Mouse (Mus musculus): ENCODE measurements around the gene Bdh2. TPM values are rescaled to one million over a fixed set of nuclear protein-coding genes. Genes with fewer than 3 reads are reported as not detected.

The Bdh2 gene
- polyA plus RNA-seq, 1 experiment from 2014 or later: 1.7 TPM

DNA sequence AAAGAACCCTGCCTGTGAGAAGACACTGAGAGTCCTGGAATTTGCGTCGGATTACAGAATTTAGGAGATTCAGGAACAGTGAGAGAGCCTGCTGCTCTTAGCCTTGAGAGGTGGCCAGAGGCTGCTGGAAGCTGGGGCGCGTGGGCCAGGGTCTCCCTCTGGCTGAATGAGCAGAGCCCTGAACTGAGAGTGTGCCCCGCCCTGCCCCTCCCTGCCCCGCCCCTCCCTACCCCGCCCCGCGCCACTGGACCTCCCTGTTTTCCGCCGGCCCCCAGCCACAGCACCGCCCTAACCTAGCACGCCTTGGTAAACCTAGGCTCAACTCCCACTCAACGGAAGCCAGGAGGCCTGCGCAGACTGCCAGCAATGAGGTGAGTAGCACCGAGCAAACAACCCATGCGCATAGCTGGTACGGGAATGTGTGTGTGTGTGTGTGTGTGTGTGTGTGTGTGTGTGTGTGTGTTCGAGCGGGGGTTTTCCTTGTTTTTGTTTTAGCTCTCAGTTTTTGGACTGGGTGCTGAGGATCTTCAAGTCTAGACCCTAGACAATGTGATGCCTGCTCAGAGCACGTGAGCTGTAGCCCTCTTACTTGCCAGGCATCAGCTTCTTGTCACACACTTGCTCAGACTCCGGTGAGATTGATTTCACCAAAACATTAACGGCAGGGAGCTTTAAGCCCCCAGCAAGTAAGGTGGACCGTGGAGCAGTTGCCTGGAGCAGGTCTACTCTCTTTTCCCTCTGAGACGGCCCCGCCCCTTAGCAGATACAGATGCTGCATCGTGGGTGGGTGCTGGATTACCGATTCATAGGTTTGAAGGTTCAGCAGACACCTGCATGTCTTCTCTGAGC is 26.6 kb downstream of the Bdh2 start, which contains the start of gene Slc9b2:
Gene Slc9b2, plus strand, starts transcription at position 290 of the 849 bp plus-strand sequence.
- H3K9ac ChIP-seq (ENCODE audit: low read depth, low read length): 0 out of 2 replicates have a peak within 1 kb of the TSS, but pooled peaks have one; percentile 26
- H3K4me3 ChIP-seq (ENCODE audit: low read depth, low read length): peak within 1 kb of the TSS; percentile 41
- H3K4me2 ChIP-seq: peak within 1 kb of the TSS; percentile 66
- H3K9me3 ChIP-seq (ENCODE audit: control insufficient read depth, low read length): no peaks in the 10 kb centered on the region
- DNase-seq (ENCODE audit: low spot score) (peak; percentile 56), ATAC-seq (replicated peaks; ENCODE audit: low FRiP score) (peak; percentile 92)
- no peaks in the 10 kb centered on the region for H3K36me3 ChIP-seq (ENCODE audit: control insufficient read depth, insufficient read depth, low read length)
- H3K27me3 ChIP-seq (replicated peaks; ENCODE audit: control insufficient read depth, insufficient read depth, low read length): no peaks in the 10 kb centered on the region; the same call in 1 of the 2 replicates
- H3K4me1 ChIP-seq (replicated peaks; ENCODE audit: control insufficient read depth, insufficient read depth, low read length): 0 out of 2 replicates have a peak, but pooled peaks cover 5% of the 10 kb centered on the region
- H3K27ac ChIP-seq (ENCODE audit: low read depth, low read length): no peak within 1 kb of the TSS
- WGBS: 11% methylated on average over 27 of the region's 28 CpGs

DNA sequence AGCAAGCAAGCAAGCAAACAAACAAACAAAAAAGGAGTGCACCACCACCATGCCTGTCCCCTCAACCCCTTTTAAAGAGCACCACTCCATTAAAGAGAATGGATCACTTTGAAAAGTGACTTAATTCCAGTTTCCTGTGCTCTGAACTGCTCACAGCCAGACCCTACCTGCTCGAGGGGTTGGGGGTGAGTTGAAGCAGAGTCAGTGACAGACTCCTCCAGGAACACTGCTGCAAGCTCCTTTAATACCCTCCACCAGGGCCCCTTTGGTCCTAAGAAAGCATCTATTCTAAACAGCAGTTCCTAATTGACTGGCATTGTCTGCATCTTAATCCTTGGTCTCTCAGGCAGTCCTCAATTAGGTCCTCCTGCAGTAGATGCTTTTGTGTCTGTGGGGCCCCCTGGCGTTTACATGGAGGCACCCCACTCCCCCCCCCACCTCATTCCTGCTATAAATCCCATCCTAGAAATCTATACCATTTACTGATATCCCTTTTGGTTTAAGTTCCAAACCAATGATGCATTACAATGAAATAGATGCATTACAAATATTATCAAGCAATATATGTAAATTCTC is 32.0 kb downstream of the Bdh2 start:
- no peaks in the 10 kb centered on the region for H3K4me1 ChIP-seq (replicated peaks; ENCODE audit: control insufficient read depth, insufficient read depth, low read length)
- 40% methylated on average over 2 of the region's 2 CpGs for WGBS

DNA sequence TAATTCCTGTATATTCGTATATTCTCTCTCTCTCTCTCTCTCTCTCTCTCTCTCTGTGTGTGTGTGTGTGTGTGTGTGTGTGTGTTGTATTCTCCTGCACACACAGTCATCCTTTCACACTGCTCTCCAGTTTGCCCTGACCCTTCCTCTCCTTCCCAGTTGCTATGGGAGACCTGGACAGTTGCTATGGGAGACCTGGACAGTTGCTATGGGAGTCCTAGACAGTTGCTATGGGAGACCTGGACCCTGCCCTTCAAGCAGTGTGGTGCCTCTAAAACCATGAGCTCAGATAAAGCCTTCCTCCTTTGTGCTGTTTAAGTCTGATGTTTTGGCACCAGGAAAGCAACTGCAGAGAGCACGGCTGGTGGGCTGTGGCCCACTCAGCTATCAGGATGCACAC is 32.7 kb downstream of the Bdh2 start:
- peaks cover 3% of the 10 kb centered on the region; the same call in 1 of the 2 replicates for H3K9me3 ChIP-seq (ENCODE audit: control insufficient read depth, low read length)
- no peaks in the 10 kb centered on the region for H3K27me3 ChIP-seq (replicated peaks; ENCODE audit: control insufficient read depth, insufficient read depth, low read length)
- no peak overlapping the region for H3K27ac ChIP-seq (ENCODE audit: low read depth, low read length)
- H3K4me3 ChIP-seq (ENCODE audit: low read depth, low read length): no peak overlapping the region
- 79% methylated on average over 2 of the region's 2 CpGs for WGBS
- H3K36me3 ChIP-seq (ENCODE audit: control insufficient read depth, insufficient read depth, low read length): no peaks in the 10 kb centered on the region
- H3K4me1 ChIP-seq (replicated peaks; ENCODE audit: control insufficient read depth, insufficient read depth, low read length): no peaks in the 10 kb centered on the region
- H3K4me2 ChIP-seq: no peak overlapping the region
- H3K9ac ChIP-seq (ENCODE audit: low read depth, low read length): no peak overlapping the region
- ATAC-seq (replicated peaks; ENCODE audit: low FRiP score): no peak
- no peak for DNase-seq (ENCODE audit: low spot score)

More for the DNA sequence above, 32.0 kb downstream of the Bdh2 start:
- ATAC-seq (replicated peaks; ENCODE audit: low FRiP score) (no peak), DNase-seq (ENCODE audit: low spot score) (no peak)
- no peaks in the 10 kb centered on the region for H3K27me3 ChIP-seq (replicated peaks; ENCODE audit: control insufficient read depth, insufficient read depth, low read length)
- H3K36me3 ChIP-seq (ENCODE audit: control insufficient read depth, insufficient read depth, low read length): no peaks in the 10 kb centered on the region
- H3K9ac ChIP-seq (ENCODE audit: low read depth, low read length): no peak overlapping the region
- H3K4me2 ChIP-seq: no peak overlapping the region
- no peak overlapping the region for H3K4me3 ChIP-seq (ENCODE audit: low read depth, low read length)
- H3K27ac ChIP-seq (ENCODE audit: low read depth, low read length): no peak overlapping the region
- H3K9me3 ChIP-seq (ENCODE audit: control insufficient read depth, low read length): peaks cover 3% of the 10 kb centered on the region; the same call in 1 of the 2 replicates

DNA sequence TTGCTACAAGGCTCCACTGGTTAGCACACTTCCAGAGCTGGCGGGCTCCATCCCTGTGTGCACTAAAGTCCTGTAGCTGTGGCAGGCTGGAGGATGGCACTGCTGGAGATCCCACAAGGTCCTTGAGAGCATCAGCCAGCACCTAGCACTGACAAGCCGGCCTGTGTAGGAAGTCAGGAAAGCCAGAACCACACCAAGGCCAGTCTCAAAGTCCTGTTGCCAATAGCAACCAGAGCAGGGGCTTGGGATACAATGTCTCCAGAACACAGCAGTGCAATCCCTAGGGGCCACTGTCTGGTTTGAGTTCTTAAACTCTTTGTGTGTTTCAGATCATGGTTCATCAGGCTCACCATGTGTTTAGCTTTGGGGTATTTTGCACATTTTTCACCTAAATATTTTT is 33.8 kb downstream of the Bdh2 start:
- ATAC-seq (replicated peaks; ENCODE audit: low FRiP score) (no peak; the same call in 1 of the 2 replicates), DNase-seq (ENCODE audit: low spot score) (no peak)
- peaks cover 3% of the 10 kb centered on the region; the same call in 1 of the 2 replicates for H3K9me3 ChIP-seq (ENCODE audit: control insufficient read depth, low read length)
- H3K9ac ChIP-seq (ENCODE audit: low read depth, low read length): no peak overlapping the region
- H3K4me3 ChIP-seq (ENCODE audit: low read depth, low read length): no peak overlapping the region
- H3K4me1 ChIP-seq (replicated peaks; ENCODE audit: control insufficient read depth, insufficient read depth, low read length): no peaks in the 10 kb centered on the region
- no peaks in the 10 kb centered on the region for H3K36me3 ChIP-seq (ENCODE audit: control insufficient read depth, insufficient read depth, low read length)
- 59% methylated on average over 2 of the region's 2 CpGs for WGBS
- no peak overlapping the region for H3K4me2 ChIP-seq
- H3K27me3 ChIP-seq (replicated peaks; ENCODE audit: control insufficient read depth, insufficient read depth, low read length): no peaks in the 10 kb centered on the region
- H3K27ac ChIP-seq (ENCODE audit: low read depth, low read length): no peak overlapping the region

DNA sequence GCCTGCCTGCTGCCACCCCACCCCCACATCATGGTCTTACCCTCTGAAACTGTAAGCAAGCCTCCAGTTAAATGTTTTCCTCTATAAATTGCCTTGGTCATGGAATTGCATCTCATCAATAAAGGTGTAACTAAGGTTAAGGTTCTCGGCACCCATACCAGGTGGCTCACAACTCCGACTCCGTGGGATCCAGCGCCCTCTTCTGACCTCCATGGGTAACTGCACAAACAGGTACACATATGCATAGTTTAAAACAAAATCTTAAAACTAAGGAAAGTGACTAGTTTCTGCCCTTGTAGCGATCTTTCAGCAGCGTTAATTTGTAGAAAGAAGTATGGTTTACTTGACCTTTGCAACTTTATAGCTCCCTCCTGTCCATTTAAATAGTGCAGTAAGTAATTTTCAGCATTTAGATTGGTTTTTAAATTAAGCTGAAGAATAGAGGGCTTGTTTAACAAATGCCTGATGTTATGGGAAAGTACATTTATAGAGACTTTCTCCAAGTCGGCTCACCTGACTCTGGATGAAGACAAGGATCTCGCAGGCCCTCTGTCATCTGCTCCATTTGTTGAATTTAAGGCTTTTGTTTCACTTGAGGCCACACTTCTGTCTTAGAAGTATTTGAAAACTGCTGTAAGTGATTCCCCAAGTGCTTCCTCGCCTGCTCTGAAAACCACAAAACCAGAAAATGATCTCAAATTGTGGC is 34.9 kb downstream of the Bdh2 start:
- H3K36me3 ChIP-seq (ENCODE audit: control insufficient read depth, insufficient read depth, low read length): no peaks in the 10 kb centered on the region
- H3K27me3 ChIP-seq (replicated peaks; ENCODE audit: control insufficient read depth, insufficient read depth, low read length): no peaks in the 10 kb centered on the region
- no peaks in the 10 kb centered on the region for H3K4me1 ChIP-seq (replicated peaks; ENCODE audit: control insufficient read depth, insufficient read depth, low read length)
- H3K4me2 ChIP-seq: no peak overlapping the region
- DNase-seq (ENCODE audit: low spot score): no peak
- H3K9ac ChIP-seq (ENCODE audit: low read depth, low read length): no peak overlapping the region
- 79% methylated on average over 9 of the region's 9 CpGs for WGBS
- peaks cover 3% of the 10 kb centered on the region; the same call in 1 of the 2 replicates for H3K9me3 ChIP-seq (ENCODE audit: control insufficient read depth, low read length)
- no peak overlapping the region for H3K4me3 ChIP-seq (ENCODE audit: low read depth, low read length)
- no peak overlapping the region for H3K27ac ChIP-seq (ENCODE audit: low read depth, low read length)
- no peak for ATAC-seq (replicated peaks; ENCODE audit: low FRiP score)

DNA sequence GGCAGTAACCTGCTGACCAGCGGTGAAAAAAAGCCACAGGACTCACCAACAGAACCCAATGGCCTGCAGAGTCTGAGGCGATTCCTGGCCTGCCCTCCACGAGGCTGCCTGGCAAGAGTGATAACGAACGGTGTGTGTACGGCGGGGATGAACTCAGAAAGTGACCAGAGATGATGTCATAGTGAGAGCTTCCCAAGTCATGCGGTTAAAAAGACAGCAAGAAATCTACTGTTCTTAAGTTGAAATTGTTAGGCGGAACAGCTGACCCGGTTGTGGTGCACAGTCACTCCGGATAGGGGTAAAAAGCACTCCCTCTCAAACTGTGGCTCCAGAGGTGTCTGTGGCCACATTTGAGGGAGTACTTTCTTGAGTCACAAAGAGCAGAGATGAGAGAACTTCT is 37.3 kb downstream of the Bdh2 start:
- H3K9ac ChIP-seq (ENCODE audit: low read depth, low read length): no peak overlapping the region
- H3K4me1 ChIP-seq (replicated peaks; ENCODE audit: control insufficient read depth, insufficient read depth, low read length): no peaks in the 10 kb centered on the region
- H3K4me2 ChIP-seq: no peak overlapping the region
- H3K4me3 ChIP-seq (ENCODE audit: low read depth, low read length): no peak overlapping the region
- ATAC-seq (replicated peaks; ENCODE audit: low FRiP score) (no peak), DNase-seq (ENCODE audit: low spot score) (no peak)
- no peak overlapping the region for H3K27ac ChIP-seq (ENCODE audit: low read depth, low read length)
- H3K9me3 ChIP-seq (ENCODE audit: control insufficient read depth, low read length): peaks cover 3% of the 10 kb centered on the region; the same call in 1 of the 2 replicates
- H3K27me3 ChIP-seq (replicated peaks; ENCODE audit: control insufficient read depth, insufficient read depth, low read length): no peaks in the 10 kb centered on the region
- WGBS: 71% methylated on average over 11 of the region's 11 CpGs
- no peaks in the 10 kb centered on the region for H3K36me3 ChIP-seq (ENCODE audit: control insufficient read depth, insufficient read depth, low read length)

DNA sequence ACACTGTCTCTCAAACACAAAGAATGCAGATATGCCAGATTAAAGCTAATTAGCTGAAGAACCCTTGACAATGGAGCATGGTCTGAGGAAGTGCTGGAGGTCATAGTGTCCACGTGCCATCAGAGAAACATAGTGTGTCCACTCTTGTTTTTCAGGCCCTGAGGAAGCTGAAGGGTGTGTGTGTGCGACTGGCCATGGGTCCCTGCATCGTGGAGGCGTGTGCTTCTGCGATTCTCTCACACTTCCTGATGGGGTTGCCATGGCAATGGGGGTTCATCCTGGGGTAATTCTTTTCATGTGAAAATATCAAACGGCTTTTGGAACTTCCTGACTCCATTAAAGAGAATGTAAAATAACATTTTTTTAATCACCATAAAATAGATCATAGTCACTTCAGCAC is 43.3 kb downstream of the Bdh2 start:
- H3K36me3 ChIP-seq (ENCODE audit: control insufficient read depth, insufficient read depth, low read length): no peaks in the 10 kb centered on the region
- H3K27ac ChIP-seq (ENCODE audit: low read depth, low read length): no peak overlapping the region
- H3K9me3 ChIP-seq (ENCODE audit: control insufficient read depth, low read length): no peaks in the 10 kb centered on the region
- DNase-seq (ENCODE audit: low spot score) (no peak), ATAC-seq (replicated peaks; ENCODE audit: low FRiP score) (no peak)
- no peak overlapping the region for H3K4me2 ChIP-seq
- H3K4me3 ChIP-seq (ENCODE audit: low read depth, low read length): no peak overlapping the region
- 75% methylated on average over 6 of the region's 6 CpGs for WGBS
- H3K9ac ChIP-seq (ENCODE audit: low read depth, low read length): no peak overlapping the region
- no peaks in the 10 kb centered on the region for H3K4me1 ChIP-seq (replicated peaks; ENCODE audit: control insufficient read depth, insufficient read depth, low read length)
- H3K27me3 ChIP-seq (replicated peaks; ENCODE audit: control insufficient read depth, insufficient read depth, low read length): no peaks in the 10 kb centered on the region

DNA sequence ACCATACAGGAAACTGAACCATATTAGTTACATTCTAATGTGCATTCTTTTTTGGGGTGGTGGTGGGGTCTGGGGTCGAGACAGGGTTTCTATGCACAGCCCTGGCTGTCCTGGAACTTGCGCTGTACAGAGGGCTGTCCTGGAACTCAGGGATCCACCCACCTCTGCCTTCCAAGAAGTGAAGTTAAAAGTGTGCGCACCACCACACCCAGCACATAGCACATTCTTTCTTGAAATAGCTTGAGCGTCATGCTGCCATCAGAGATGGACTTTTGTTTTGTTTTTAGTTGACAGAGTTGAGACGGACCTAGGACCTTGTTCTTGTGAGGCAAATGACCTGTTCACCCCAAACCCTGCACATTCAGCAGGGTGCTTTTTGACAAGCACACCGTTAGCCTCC is 46.2 kb downstream of the Bdh2 start:
- no peaks in the 10 kb centered on the region for H3K9me3 ChIP-seq (ENCODE audit: control insufficient read depth, low read length)
- no peaks in the 10 kb centered on the region for H3K27me3 ChIP-seq (replicated peaks; ENCODE audit: control insufficient read depth, insufficient read depth, low read length)
- ATAC-seq (replicated peaks; ENCODE audit: low FRiP score) (no peak), DNase-seq (ENCODE audit: low spot score) (no peak)
- no peak overlapping the region for H3K27ac ChIP-seq (ENCODE audit: low read depth, low read length)
- 84% methylated on average over 6 of the region's 6 CpGs for WGBS
- no peak overlapping the region for H3K9ac ChIP-seq (ENCODE audit: low read depth, low read length)
- H3K4me2 ChIP-seq: no peak overlapping the region
- H3K4me1 ChIP-seq (replicated peaks; ENCODE audit: control insufficient read depth, insufficient read depth, low read length): no peaks in the 10 kb centered on the region
- H3K36me3 ChIP-seq (ENCODE audit: control insufficient read depth, insufficient read depth, low read length): no peaks in the 10 kb centered on the region
- no peak overlapping the region for H3K4me3 ChIP-seq (ENCODE audit: low read depth, low read length)
